Mouse (Mus musculus) B cell, adult 2 months (primary cell): Measurements from ENCODE around the gene Nfkb1.

Source experiments
- DNase-seq, 2 experiments: peaks; one replicate each; pipeline ENCODE4 v3.0.0; 2022

Gene Nfkb1

DNA sequence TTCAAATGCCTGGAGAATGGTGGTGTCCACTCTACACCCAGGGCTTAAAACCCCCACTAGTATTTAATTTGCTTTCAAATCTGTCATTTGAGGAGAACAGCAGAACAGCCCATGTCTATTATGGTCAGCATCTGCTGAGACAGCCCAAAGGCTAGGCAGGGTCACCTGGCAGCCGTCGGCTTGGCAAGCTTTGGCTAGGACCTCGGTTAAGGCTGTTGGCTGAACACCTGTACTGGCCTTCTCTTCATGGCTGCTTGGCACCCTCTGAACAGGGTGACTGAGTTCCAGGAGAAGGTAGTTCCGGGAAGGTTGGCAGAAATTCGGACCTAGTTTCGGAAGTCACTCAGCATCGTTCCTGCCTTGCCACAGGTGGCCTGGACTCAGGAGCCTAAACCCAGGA is 109.1 kb downstream of the Nfkb1 start:
- no peak for DNase-seq

DNA sequence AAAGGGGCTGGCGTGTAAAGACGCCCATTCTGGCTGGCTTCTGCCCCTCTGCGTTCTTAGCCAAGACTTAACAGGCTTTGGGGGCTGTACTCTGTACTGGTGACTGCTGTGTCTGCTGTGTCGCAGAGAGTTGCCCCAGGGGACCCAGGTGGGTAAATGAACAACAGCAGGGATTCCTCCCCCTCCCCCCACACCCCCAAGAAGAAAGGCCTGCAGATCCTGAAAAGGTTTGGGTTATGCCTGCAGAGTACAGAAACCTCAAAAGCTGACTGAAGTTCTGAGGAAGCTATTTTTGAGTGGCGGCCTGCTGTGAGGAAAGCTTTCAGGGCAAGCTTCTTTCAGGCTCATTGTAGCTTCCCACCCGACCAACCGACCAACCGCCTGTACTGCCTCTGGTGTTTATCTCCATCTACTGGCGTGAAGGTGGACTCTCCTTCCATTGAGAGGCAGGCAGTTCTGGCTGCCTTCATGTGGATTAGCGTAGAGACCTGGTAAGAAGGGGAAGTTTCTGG is 109.7 kb downstream of the Nfkb1 start:
- peak; percentile 48 to 51 for DNase-seq

DNA sequence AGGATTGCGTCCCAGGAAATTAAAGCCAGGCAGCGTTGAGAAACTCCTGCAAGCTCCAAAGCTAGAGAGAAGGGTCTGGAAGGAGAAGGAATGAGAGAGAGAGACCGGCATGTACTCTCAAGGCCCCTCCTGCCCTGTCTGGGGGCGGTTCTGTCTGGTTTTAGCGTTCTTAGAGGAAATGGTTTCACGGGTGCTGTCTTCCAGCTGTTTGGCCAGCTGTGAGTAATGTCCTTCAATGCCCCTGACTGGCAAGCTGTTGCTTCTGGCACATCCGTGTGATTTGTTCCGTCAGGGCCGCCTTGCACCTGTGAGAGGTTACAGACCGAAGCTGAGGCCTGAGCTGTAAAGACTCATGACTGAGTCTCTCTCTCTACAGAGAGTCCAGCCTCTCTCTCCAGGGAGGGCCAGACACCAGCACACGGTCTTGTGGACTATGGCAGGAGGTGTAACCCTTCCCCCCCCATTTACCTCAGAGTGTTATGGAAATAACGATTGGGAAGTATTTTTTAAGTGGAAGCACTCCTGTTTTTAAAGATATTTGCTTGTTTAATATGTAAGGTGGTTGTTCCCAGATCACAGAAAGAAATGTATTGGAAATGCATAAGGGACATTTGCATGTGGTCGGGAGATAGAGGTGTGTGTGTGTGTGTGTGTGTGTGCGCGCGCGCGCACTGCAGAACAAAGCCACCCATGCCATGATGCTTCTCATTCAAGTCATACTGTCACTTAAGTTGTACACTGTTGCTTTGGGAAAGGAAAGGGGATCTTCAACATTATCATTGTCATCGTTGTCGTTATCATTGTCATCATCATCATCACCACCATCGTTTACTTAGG is 110.7 kb downstream of the Nfkb1 start:
- DNase-seq: peak; percentile 51 to 56

DNA sequence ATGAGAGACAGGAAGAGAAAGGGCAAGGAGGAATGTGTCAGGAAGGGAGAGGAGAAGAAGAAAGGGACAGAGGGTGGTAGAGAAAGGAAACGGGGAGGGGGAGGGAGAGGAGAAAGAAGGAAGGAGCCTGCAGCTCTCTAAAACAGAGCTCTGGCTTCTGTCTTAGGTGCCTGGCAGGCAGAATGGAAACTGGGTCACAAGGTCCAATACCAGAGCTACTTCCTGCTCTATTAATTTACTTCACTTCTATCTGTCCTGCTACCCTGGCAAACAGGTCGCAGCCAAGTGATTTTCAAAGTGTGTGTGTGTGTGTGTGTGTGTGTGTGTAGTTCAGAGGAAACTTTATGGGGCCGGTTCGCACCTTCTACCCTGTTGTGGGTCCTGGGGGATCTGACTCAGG is 112.2 kb downstream of the Nfkb1 start:
- DNase-seq: peak; percentile 43 to 52

DNA sequence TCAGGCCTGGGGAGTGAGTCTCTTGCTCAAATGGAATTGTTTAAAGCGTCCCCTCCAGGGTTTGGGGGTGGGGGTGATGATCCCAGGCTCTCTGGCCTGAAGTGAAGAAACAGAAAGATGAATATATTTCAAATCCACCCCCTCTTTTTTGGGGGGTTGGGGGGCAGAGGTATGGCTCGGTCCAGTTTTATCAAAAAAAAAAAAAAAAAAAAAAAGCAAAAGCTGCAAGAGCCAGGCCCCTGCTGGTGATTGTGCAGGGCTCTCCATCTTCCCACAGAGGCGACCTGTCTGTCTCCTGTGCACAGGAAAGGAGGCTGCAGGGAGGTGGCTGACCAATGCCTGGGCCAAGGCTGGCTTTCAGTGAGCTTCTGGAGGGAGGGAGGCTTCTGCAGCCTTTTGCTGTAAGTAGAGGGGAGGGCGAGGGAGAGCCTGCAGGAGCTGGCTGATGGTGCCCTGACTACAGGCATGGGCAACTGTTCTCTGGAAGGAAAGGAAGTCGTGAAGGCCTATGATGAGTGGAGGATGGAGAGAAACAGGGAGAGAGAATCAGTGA is 112.7 kb downstream of the Nfkb1 start:
- no peak for DNase-seq

DNA sequence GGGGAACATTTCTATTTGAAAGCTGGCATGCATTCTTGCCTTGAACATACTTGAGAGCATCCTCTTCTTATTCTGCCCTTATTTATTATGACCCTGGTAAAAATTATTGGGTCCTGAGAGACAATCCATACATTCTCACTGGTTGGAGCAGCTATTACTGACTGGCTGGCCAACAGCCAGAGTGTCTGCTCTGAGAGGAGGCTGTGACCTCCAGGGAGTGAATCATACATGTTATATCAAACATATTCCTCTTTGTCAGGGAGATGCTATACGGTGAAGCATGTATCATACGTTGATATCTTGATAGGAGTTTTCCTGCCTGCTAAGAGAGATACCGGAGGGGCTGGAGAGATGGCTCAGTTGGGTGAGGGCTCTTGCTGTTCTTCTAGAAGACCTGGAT is 116.2 kb downstream of the Nfkb1 start:
- DNase-seq: no peak

DNA sequence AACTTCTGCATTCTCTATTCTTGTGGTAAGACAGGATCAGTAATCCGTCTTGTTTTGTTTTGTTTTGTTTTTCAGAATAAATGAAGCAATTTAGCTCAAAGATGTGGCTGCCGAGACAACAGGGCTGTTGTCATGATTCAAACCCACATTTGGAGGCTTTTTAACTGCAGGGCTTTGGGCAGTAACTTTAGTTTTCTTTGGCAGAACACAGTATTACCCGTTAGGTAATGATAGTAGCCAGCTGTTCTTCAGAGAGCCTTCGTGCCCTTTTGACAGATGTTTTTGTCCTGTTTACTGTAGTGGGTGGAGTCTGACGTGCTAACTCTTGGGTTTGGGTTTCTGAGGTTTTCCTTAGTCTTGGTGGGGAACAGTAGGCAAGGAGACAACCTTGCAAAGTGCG is 118.3 kb downstream of the Nfkb1 start:
- DNase-seq: no peak

DNA sequence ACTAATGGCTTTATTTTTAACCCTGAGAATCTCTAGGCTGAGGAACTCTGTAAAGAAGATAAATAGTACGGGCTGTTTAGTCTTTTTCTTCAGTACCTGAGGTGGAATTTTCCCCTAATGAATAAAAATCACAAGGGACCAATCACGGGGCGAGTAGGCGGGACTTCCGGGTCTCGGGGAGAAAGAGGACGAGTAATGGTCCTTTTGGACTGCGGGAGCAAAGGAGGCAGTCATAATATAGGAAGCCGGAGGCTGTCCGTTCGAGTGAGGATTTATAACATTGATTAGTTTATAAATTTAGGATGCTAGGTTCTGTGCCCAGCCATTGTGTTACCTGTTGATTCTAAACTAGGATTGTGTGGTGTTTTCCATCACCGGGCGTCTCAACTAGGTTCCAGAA is 119.8 kb downstream of the Nfkb1 start:
- DNase-seq: no peak

DNA sequence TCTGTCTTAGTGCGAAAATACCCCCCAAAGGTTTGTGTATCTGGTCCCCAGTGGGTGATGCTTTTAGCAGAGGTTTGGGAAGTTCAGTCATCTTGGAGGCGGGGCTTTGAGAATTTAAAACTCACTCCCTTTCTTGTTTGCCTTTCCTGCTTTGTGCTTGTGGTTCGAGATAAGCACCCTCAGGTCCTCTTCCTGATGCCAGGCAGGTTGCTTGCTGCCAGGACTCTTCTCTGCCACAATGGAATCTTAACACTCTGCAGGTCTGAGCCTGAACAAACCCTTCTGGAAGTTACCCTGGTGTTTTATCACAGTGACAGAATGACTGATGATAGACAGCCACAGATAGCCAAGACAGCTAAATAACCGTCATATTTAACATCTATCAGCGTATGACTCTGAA is 122.7 kb downstream of the Nfkb1 start:
- no peak for DNase-seq

DNA sequence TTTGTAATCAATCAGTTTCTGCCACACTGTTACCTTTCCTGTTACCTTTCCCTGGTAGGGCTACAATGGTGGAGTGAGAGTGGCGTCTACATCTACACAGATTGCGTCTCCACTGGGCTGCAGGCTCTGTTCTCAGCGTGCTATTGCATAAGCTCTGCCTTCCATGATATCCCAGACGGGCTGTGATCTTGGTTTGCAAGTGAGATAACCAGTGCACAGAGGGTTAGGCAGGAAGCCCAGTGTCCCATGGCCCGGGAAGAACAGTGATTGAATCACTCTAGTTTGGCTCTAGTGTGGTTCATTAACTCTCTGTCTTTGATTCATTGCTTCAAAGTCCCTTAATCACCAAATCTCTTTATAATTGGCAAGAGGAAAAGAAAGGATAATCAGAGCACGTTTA is 123.5 kb downstream of the Nfkb1 start:
- no peak for DNase-seq

DNA sequence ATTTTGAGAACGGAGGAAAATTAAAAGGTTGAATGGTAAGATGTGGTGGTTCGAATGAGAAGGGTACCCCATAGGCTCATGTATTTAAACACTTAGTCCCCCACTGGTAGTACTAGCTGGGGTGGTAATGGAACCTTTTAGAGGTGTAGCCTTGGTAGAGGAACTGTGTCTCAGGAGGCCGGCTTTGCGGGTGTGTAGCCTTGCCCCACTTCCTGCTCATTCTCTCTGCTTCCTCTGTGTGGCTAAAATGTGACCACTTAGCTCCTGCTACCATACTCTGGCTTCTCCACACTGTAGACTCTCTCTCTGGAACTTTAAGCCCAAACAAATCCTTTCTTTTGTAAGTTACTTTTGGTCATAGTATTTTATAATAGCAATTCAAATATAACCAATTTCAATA is 126.0 kb downstream of the Nfkb1 start:
- peak; percentile 48 to 58 for DNase-seq

DNA sequence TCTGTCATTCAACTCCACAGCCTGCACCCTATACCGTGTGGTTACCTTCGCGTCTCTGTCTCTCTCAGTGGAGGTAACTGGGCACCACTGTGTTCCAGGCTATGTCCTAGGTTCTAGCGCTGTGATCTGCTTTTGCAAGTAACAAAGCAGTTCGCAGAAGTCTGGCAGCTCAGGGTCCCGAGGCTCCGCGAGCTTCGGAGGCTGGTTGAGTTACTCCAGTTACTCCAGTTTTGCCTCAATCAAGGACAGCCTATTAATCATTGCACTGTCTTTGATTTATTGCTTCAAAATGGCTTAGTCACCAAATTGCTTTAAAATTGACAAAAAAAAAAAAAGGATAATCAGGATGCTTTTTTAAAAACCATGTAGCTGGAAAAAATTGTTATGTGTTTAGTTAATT is 126.6 kb downstream of the Nfkb1 start:
- DNase-seq: no peak

DNA sequence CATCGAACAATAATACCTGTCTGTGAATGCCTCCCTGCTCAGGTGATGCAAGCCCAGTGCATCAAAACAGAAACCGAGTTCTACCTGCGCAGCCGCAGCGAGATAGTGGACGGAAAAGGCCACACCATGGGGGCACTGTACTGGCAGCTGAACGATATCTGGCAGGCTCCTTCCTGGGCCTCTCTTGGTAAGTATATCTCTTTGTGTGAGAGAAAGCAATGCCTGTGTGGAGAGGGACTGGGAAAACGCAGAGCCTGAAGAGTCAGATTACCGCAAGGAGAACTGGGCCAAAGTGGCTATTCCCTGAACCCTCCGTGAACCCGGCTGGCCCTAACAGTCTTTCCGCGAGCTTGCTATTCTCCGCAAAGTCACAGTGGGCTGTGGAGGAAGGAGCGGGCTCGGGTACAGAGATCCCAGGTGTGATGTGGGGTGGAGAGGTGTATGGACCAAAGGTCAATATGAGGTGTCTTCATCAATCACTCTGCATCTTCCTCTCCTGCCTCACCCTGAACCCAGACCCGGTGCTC is 128.1 kb downstream of the Nfkb1 start:
- DNase-seq: no peak

DNA sequence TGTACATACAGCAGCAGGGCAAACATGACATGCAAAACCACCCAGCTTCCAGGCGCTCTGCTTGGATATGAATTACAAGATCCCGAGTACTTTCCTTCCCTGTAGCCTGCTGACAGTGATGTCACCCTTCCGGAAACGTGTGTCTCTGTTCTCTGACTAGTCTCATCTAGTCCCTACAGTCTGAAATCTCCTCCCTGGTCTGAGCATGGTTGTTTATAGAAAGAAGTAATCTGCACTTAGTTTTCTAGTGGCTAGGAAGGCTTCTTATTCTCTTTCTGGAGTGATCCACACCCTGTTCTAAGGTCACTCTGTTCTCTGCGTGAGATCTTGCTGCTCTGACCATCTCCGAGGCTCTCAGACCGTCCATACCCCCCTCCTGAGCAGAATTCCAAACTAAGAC is 129.3 kb downstream of the Nfkb1 start:
- DNase-seq: no peak

DNA sequence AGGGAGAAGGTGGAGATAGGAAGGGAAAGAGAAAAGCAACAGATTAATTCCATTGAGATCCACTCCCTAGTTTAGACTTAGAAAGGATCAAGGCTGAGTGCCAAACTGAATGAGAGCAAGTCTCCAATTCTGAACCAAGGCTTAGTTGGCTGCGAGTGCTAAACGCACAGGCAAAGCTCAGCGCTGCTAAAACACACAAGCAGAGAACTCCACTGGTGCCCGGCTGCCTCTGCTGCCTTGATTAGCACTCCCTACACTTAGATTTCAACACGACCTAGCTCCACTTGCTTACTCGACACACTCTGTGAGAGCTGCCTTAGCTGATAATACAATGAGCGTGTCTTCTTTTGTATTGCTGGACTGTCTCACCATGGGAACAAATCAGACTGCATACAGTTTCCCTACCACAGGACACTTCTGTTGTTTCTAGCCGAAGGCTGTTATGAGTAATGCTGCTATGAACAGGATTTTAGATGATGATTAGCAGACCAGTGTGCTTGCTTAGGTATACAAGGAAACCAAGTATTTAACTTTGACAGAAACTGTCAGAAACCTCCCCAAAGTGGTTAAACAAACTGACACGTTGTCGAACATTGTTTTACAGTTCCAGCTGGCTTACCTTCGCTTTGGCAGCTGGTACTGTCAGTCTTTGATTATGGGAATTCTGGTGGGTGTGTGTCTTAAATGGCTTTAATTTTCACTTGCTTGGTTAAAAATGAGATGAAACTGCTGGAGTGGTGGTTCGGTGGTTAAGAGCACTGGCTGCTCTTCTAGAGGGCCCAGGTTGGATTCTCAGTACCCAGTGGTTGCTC is 134.3 kb downstream of the Nfkb1 start:
- DNase-seq: no peak

DNA sequence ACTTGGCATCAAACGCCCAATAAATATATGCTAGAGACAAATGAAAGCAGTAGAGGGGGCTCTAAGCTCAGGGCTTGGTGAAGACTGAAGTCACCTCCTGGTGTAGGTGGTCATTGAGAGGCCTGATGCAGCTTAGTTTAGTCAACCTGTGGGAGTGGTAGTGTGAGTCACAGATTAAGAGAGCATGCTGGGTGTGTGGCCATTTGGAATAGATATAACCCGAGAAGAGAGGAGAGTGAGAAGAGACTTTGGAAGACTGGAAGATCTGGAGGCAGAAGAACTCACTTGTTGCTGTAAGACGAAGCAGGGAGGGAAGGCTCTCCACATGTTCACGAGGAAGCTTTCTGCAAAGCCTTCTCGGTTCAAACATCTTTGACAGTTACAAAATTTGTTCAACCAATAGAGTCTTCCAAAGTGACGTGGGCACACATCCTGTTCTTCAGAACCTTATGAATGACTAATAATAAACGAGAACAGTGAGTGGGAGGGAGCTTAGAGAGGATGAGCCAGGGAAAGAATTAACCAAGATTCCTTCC is 135.2 kb downstream of the Nfkb1 start:
- DNase-seq: peak; percentile 10 to 22

DNA sequence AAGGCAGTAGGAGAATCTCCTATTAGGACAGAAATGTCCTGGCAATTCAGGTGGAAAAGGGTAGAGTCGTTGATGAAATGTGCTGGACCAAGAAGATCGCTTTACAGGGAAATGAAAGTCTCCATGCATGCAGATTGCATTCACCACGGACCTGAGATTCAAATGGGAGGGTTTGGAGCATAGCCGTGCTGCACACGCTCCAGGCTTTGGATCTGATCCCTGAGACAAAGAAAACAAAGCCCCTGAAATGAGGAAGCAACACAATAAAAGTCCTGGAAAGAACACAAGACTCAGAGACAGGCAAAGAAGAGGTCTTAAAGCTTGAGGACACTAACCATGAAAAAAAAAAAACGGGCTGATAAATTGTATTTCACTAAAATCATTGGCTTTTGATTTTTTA is 136.2 kb downstream of the Nfkb1 start:
- no peak for DNase-seq

DNA sequence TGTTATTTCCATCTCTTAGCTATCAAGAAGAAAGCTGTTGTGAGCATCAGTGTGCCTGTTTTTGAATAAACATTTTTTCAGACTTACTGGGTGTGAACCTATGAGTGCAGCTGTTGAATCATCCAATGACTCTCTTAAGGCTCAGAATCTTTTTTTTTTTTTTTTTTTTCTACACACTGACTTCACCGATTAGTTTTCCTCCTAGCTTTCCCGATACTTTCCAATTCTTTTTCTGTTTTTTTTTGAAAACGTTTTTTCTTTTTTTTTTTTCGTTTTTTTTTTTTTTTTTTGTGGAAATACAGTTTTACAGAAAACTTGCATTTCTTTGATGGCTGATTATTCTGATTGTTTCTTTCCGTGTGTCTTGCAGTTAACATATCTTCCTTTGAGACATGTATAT is 138.5 kb downstream of the Nfkb1 start:
- DNase-seq: no peak

DNA sequence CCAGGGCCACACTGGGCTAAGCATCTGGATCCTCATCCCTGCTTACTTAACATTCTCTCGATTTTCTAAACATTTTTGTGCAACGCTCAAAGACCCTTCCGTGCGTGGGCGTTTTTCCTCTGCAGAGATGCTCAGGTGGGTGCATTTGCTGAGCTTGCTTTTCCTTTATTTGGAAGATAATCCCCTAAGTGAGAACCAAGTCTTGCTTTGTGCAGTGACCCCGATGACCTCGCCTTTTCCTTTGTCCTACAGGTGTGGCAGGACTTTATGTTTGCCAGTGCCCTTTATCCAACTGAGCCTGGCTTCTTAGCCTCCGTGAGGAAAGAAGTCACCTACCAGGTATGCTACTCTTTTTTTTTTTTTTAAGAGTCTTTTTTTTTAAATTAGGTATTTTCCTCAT is 144.0 kb downstream of the Nfkb1 start:
- DNase-seq: no peak

DNA sequence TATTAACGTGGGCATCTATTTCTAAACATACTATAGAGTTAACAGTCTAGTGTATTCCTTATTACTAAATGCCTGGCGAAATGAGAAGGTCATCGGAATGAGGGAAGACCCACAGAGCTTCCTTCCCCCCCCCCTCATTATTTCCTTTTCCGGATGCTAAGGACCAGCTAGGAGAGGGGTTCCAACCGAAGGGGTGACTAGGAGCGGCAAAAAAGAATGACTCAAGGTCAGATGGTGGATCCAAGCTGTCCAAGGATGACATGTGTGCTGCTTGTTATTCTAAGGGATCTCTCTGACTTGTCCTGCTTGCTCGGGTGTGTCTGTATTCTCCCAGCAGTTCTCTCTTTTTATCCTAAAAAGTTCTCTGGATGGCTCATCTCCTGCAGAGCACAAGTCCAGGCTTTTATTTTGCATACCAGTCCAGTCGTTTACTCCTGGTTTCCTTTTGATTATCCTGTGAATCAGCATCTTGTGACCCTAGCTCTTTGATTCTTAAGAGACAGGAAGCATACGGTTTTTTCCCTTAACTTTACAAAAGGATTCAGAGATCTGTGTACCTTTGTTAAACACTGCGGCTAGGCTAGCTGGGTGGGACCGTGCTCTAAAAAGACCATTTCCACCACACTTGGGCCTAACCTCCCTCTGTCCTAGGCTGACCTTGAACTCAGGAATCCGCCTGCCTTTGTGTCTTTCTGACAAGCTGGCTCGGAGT is 145.0 kb downstream of the Nfkb1 start:
- DNase-seq: no peak
